ENCODE assay signal across 8 mouse cellular contexts in the genomic region with DNA sequence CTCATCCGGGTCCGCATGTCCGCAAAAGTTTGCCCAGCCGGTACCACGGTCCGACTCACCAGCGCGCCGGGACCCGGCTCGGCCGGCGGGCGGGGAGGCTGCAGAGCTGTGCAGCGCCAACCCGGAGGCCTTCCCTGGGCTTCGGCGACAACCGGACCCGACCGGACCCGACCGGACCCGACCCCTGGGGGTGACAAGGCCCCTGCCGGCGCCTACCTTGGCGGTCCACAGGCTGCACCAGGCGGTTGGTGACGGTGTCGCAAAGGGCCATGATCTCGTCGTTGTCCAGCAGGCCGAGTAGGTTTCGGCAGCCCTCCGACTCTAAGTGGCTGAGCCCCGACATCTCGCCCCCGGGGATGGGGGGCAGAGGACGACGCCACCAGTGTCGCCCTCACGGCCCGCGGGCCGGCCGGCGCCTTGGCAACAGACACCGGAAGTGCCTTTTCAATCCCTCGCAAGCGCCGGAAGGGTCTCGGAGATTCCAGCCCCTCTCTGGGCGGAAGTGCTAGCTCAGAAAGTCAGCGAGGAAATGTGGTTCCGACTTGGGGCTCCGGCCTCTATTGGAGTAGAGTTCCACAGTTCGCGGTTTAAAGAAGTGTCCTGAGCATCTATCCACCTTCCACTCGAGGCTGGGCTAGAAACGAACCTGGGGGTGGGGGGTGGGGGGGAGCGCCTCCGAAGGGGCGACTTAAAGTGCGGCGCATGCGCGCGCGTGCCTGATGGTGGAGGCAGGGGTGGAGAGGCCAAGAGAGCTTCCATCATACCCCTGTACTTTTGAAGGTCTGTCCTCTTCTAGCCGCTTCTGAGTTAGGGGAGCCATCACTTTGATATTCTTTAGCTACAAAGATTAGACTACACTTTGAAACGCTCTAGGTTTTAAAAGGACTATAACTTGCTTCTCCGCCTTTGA. TPM values are rescaled to one million over a fixed set of nuclear protein-coding genes. Genes with fewer than 3 reads are reported as not detected.
DNase-seq lines count a peak whose midpoint lies in the region; ATAC-seq and TF ChIP-seq lines count a peak whose summit lies in the region.

4930453N24Rik (minus strand) TSS at position 641 of the 910 bp plus-strand sequence.

- H3K4me1 ChIP-seq in cortical plate, adult 2 months (ENCODE audit: control insufficient read depth, insufficient read depth, low read length): no peaks in the 10 kb centered on the region; the same call in 1 of the 2 replicates

- H3K4me3 ChIP-seq in cortical plate, adult 2 months (ENCODE audit: insufficient read depth, low read length): peak within 1 kb of the TSS; percentile 61

- ATAC-seq in activated CD4-positive, CD25-positive, alpha-beta regulatory T cell, adult 4 months: peak; percentile 81
- ATAC-seq in megakaryocyte progenitor cell, adult 5-6 weeks (replicated peaks; ENCODE audit: poor library complexity): peak; percentile 96

- TF ChIP-seq POLR2A in cortical plate, adult 2 months (IDR thresholded peaks at IDR 0.05; ENCODE audit: extremely low read depth, insufficient read depth, low read length): peak; percentile 75

- H3K27ac ChIP-seq in cortical plate, adult 2 months (ENCODE audit: insufficient read depth, low read length): peak within 1 kb of the TSS; percentile 89

- TF ChIP-seq CTCF in cortical plate, adult 2 months (IDR thresholded peaks at IDR 0.05; ENCODE audit: extremely low read depth, insufficient read depth, low read length): no peak

- DNase-seq in gastrocnemius, adult 8-10 months (ENCODE audit: low spot score in 2 of 2): peak; percentile 71 to 77
- DNase-seq in induced T-regulatory cell, adult 2 months (ENCODE audit: low read depth): peak; percentile 92
- DNase-seq in left cerebral cortex, adult 9 months (ENCODE audit: low spot score in 2 of 2): peak; percentile 43 to 83
- DNase-seq in right cerebral cortex, postnatal 14 days: peak; percentile 84
- peak; percentile 79 to 83 for DNase-seq in urinary bladder, postnatal 36 days (ENCODE audit: low spot score in 2 of 2)

RNA-seq across cellular contexts. Expression of gene 4930453N24Rik, which starts in this region (rescaled TPM):
- polyA plus RNA-seq in activated CD4-positive, CD25-positive, alpha-beta regulatory T cell, adult 4 months (2017; shearing (Covaris generic)): 10 to 100 TPM; 20.3 to 25.6 TPM
- polyA plus RNA-seq in cortical plate, adult 2 months (2012; rRNA removed): 13.2 and 13.8 TPM in 2 replicates
- 10 to 100 TPM; 53.7 to 70.8 (median 57.3) TPM for total RNA-seq in gastrocnemius, adult 8-10 months (2022)
- 47.2 and 51.2 TPM in 2 replicates for total RNA-seq in megakaryocyte progenitor cell, adult 5-6 weeks (2015)
- 22.5 and 33.8 TPM in 2 replicates for total RNA-seq in megakaryocyte progenitor cell, adult 5-6 weeks (2017)

Comparison
In these comparisons a context has a peak if more than half of its experiments do, and no peak if none do; other contexts are left out.
1. Peak in every context shown above with its lines: DNase-seq, ATAC-seq, H3K4me3 ChIP-seq and H3K27ac ChIP-seq.